Comparison of ENCODE assay signal across 22 mouse cellular contexts in genomic region chr19:54095716-54096115, GRCm38 (mm10). TPM values are rescaled to one million over a fixed set of nuclear protein-coding genes. Genes with fewer than 3 reads are reported as not detected.
DNase-seq lines count a peak whose midpoint lies in the region; ATAC-seq lines count a peak whose summit lies in the region.
"Had no signal": no experiment of that assay in that cellular context is flagged by ENCODE, and none has a peak within 500 bp of the region (broad histone marks: within the 10 kb centered on the region; RNA-seq: fewer than 3 reads in every experiment).

No protein-coding gene starts in this region.

- no peak overlapping the region for H3K27ac ChIP-seq in embryonic facial prominence, embryonic 14.5 days (replicated peaks; ENCODE audit: low read depth, low read length)
- H3K27ac ChIP-seq in embryonic facial prominence, embryonic 10.5 days (replicated peaks), result no peak overlapping the region
- H3K27ac ChIP-seq in midbrain, embryonic 14.5 days (replicated peaks; ENCODE audit: low read depth, low read length), result no peak overlapping the region
- H3K27ac ChIP-seq in midbrain, embryonic 10.5 days (replicated peaks), result no peak overlapping the region
- H3K27ac ChIP-seq: gastrocnemius, adult 2 months; heart, embryonic 10.5 days; hindbrain, embryonic 13.5 days had no signal

- H3K9me3 ChIP-seq in embryonic facial prominence, embryonic 14.5 days (ENCODE audit: control insufficient read depth, low read length), result no peaks in the 10 kb centered on the region
- H3K9me3 ChIP-seq in embryonic facial prominence, embryonic 10.5 days, result no peaks in the 10 kb centered on the region
- no peaks in the 10 kb centered on the region for H3K9me3 ChIP-seq in midbrain, embryonic 14.5 days (ENCODE audit: control insufficient read depth, low read length)
- H3K9me3 ChIP-seq in midbrain, embryonic 10.5 days (replicated peaks), result no peaks in the 10 kb centered on the region
- H3K9me3 ChIP-seq: G1E; heart, embryonic 10.5 days; hindbrain, embryonic 13.5 days had no signal

- peak; percentile 48 for DNase-seq in embryonic facial prominence, embryonic 14.5 days (ENCODE audit: low spot score)
- DNase-seq in embryonic facial prominence, embryonic 10.5 days (ENCODE audit: low spot score), result no peak
- peak; percentile 51 for DNase-seq in midbrain, embryonic 14.5 days
- DNase-seq in midbrain, embryonic 10.5 days (ENCODE audit: low spot score), result no peak
- peak; percentile 4 for DNase-seq in ovary, adult 18-20 months (ENCODE audit: low spot score)
- no peak for DNase-seq in ovary, postnatal 14 days (ENCODE audit: low spot score)
- DNase-seq in adrenal gland, adult 2 months, result no peak
- DNase-seq: adrenal gland, postnatal 14 days; B cell, adult 2 months; cerebellum, adult 18-20 months; cerebellum, adult 9-11 months; cerebellum, postnatal 36 days; forebrain, postnatal 0 days; gastrocnemius, adult 2 months; gastrocnemius, postnatal 25 days; heart, postnatal 10 days; heart, postnatal 4 days had no signal

- no peaks in the 10 kb centered on the region for H3K36me3 ChIP-seq in embryonic facial prominence, embryonic 14.5 days (ENCODE audit: control insufficient read depth, insufficient read depth, low read length)
- no peaks in the 10 kb centered on the region for H3K36me3 ChIP-seq in embryonic facial prominence, embryonic 10.5 days (replicated peaks)
- H3K36me3 ChIP-seq in midbrain, embryonic 14.5 days (ENCODE audit: control insufficient read depth, insufficient read depth, low read length), result no peaks in the 10 kb centered on the region
- H3K36me3 ChIP-seq in midbrain, embryonic 10.5 days, result no peaks in the 10 kb centered on the region
- H3K36me3 ChIP-seq: G1E; heart, embryonic 10.5 days; hindbrain, embryonic 13.5 days had no signal

- peaks cover 6% of the 10 kb centered on the region for H3K4me1 ChIP-seq in embryonic facial prominence, embryonic 14.5 days (ENCODE audit: control insufficient read depth, insufficient read depth, low read length)
- H3K4me1 ChIP-seq in embryonic facial prominence, embryonic 10.5 days, result peaks cover 16% of the 10 kb centered on the region
- H3K4me1 ChIP-seq in midbrain, embryonic 14.5 days (ENCODE audit: control insufficient read depth, insufficient read depth, low read length), result 0 out of 2 replicates have a peak, but pooled peaks cover 6% of the 10 kb centered on the region
- peaks cover 18% of the 10 kb centered on the region for H3K4me1 ChIP-seq in midbrain, embryonic 10.5 days

- no peak overlapping the region for H3K4me3 ChIP-seq in embryonic facial prominence, embryonic 14.5 days (ENCODE audit: low read depth, low read length)
- no peak overlapping the region for H3K4me3 ChIP-seq in embryonic facial prominence, embryonic 10.5 days
- no peak overlapping the region for H3K4me3 ChIP-seq in midbrain, embryonic 14.5 days (replicated peaks; ENCODE audit: low read depth, low read length)
- no peak overlapping the region for H3K4me3 ChIP-seq in midbrain, embryonic 10.5 days
- H3K4me3 ChIP-seq: gastrocnemius, adult 2 months; heart, embryonic 10.5 days; hindbrain, embryonic 13.5 days had no signal

- H3K4me2 ChIP-seq in embryonic facial prominence, embryonic 14.5 days (ENCODE audit: low read depth, low read length), result no peak overlapping the region
- no peak overlapping the region for H3K4me2 ChIP-seq in midbrain, embryonic 14.5 days (ENCODE audit: low read length)
- H3K4me2 ChIP-seq: hindbrain, embryonic 13.5 days had no signal

- peak; percentile 33; the same call in 1 of the 2 replicates for ATAC-seq in embryonic facial prominence, embryonic 14.5 days (ENCODE audit: low read depth)
- ATAC-seq in midbrain, embryonic 14.5 days (ENCODE audit: low FRiP score, low TSS enrichment), result no peak
- ATAC-seq: CD4-positive, CD25-positive, alpha-beta regulatory T cell, adult 4 months; forebrain, postnatal 0 days had no signal

- no peak overlapping the region for H3K9ac ChIP-seq in embryonic facial prominence, embryonic 14.5 days (ENCODE audit: low read depth, low read length)
- no peak overlapping the region for H3K9ac ChIP-seq in midbrain, embryonic 14.5 days (replicated peaks; ENCODE audit: low read length)
- H3K9ac ChIP-seq: forebrain, postnatal 0 days; hindbrain, embryonic 13.5 days had no signal

- WGBS in embryonic facial prominence, embryonic 14.5 days, result 67% methylated on average over 5 of the region's 5 CpGs
- 75% methylated on average over 5 of the region's 5 CpGs for WGBS in embryonic facial prominence, embryonic 10.5 days
- 43% methylated on average over 5 of the region's 5 CpGs for WGBS in midbrain, embryonic 14.5 days
- 69% methylated on average over 5 of the region's 5 CpGs for WGBS in midbrain, embryonic 10.5 days

- 0 out of 2 replicates have a peak, but pooled peaks cover 4% of the 10 kb centered on the region for H3K27me3 ChIP-seq in embryonic facial prominence, embryonic 14.5 days (replicated peaks; ENCODE audit: control insufficient read depth, insufficient read depth, low read length)
- no peaks in the 10 kb centered on the region for H3K27me3 ChIP-seq in embryonic facial prominence, embryonic 10.5 days (replicated peaks; ENCODE audit: low read depth, poor library complexity, severe bottlenecking)
- no peaks in the 10 kb centered on the region for H3K27me3 ChIP-seq in midbrain, embryonic 14.5 days (ENCODE audit: control insufficient read depth, insufficient read depth, low read length)
- no peaks in the 10 kb centered on the region for H3K27me3 ChIP-seq in midbrain, embryonic 10.5 days (ENCODE audit: low read depth, poor library complexity, severe bottlenecking)
- H3K27me3 ChIP-seq: hindbrain, embryonic 13.5 days had no signal

RNA-seq across cellular contexts. Expression of gene Adra2a, which starts 51.8 kb away (rescaled TPM):
- polyA plus RNA-seq in embryonic facial prominence, embryonic 14.5 days (2014; fragmentation: Nextera tagmentation; extraction: Ambion mirVana), result 2.1 and 2.3 TPM in 2 replicates
- 0.14 and 0.29 TPM in 2 replicates for polyA plus RNA-seq in embryonic facial prominence, embryonic 10.5 days (2016; fragmentation: Nextera tagmentation; extraction: Ambion mirVana)
- polyA plus RNA-seq in midbrain, embryonic 14.5 days (2014; fragmentation: Nextera tagmentation; extraction: Ambion mirVana), result 4.1 and 4.2 TPM in 2 replicates
- polyA plus RNA-seq in midbrain, embryonic 10.5 days (2016; fragmentation: Nextera tagmentation; extraction: Ambion mirVana), result 0.62 and 0.71 TPM in 2 replicates
- total RNA-seq in adrenal gland, adult 2 months (2021), result under 1 TPM; 0.28 to 0.29 TPM
- polyA plus RNA-seq in adrenal gland, adult 2 months (2012; rRNA removed), result 0.43 and 0.80 TPM in 2 replicates
- polyA plus RNA-seq: CD4-positive, CD25-positive, alpha-beta regulatory T cell, adult 4 months; heart, embryonic 14.5 days had no signal

Comparison
In these comparisons a context has a peak if more than half of its experiments do, and no peak if none do; other contexts are left out.
1. DNase-seq: peak in embryonic facial prominence, embryonic 14.5 days (single experiment), midbrain, embryonic 14.5 days (single experiment) and ovary, adult 18-20 months (single experiment); none in embryonic facial prominence, embryonic 10.5 days (single experiment), midbrain, embryonic 10.5 days (single experiment), ovary, postnatal 14 days (single experiment) and adrenal gland, adult 2 months (single experiment).